Mouse (Mus musculus) retina, postnatal 1 day (tissue): ENCODE measurements around the gene Sypl2.

Source experiments
- DNase-seq: peaks from one replicate; pipeline ENCODE4 v3.0.0-alpha.2; 2012

The Sypl2 gene

GRCm38 (mm10) chr3:108174672-108175531 lies 51.5 kb downstream of the Sypl2 start:
- peak; percentile 84 for DNase-seq

GRCm38 (mm10) chr3:108169199-108169598 lies 57.2 kb downstream of the Sypl2 start:
- DNase-seq, result peak; percentile 36

- peak; percentile 14 for DNase-seq
These were observed 58.9 kb downstream of the Sypl2 start for GRCm38 (mm10) chr3:108167499-108167898.

DNA sequence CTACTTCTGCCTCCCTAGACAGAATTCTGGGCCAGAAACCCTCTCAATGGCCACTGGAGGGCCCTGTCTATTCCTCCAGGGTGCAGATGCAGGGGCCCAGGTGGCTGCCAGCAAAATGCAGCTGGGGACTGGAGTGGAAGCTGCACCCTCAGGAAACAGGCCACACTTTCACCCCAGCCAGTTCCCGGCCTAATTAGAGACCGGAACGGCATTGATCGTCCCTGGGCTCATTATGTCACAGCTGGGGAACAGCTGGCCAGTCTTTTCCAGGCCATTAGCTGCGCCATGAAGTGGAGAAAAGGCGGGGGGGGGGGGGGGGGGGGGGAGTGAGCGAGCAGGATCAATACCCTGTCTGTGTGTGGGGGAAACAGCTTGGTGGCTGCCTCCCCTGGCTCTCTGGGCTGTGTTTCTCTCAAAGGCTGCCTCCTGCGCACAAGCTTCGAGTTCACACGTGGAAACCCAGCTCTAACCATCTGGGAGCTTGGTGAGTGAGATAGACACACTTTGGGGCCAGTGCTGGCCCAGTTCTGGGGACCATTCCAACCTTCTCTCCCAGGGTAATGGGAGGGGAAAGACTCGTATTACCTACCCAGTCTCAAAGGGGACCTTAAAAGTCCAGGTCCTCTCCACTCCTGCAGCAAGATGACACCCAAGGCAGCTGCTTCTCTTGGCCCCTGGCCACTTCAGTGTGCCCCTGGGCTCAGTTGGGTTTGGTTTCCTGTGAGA lies 59.8 kb downstream of the Sypl2 start:
- DNase-seq, result peak; percentile 91

GRCm38 (mm10) chr3:108165532-108166315 lies 60.7 kb downstream of the Sypl2 start:
- DNase-seq, result peak; percentile 50

DNA sequence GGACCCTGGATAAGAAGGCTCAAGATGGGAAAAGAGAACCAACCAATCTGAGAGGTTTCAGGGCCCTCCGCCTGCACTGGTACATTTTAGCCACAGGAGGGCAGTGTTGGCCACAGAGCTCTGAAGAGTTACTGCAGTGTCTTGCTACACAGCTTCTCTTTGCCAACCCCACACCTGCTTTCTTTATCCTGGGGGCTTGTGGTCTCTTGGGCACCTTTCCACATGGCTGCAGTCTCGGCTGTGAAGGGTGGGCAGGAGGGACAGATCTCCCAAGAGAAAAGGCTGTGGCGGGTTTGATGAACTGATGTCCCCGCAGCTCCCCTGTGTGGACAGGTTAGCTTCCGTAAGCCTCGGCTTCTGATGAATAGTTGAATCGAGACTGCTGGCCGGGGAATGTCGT lies 61.6 kb downstream of the Sypl2 start:
- DNase-seq, result peak; percentile 90

- no peak for DNase-seq
These were observed 62.4 kb downstream of the Sypl2 start for GRCm38 (mm10) chr3:108164091-108164490.
